Mouse (Mus musculus): ENCODE data around the gene Bpifb9a. TPM values are rescaled to one million over a fixed set of nuclear protein-coding genes. Genes with fewer than 3 reads are reported as not detected.

The Bpifb9a gene
- polyA plus RNA-seq (2015; fragmentation: Illumina TruSeq; extraction: RNeasy Lipid Tissue Mini Kit (QIAGEN cat#74804); ENCODE audit: insufficient read depth, low read depth, low replicate concordance) = not detected

GRCm38 (mm10) chr2:154257554-154257953 is at the start of gene Bpifb9a:
Gene Bpifb9a, plus strand, starts transcription at chr2:154257854.

GRCm38 (mm10) chr2:154223265-154223916 is 34.3 kb upstream of the Bpifb9a start, which contains the start of gene Bpifb5:
Gene Bpifb5, plus strand, starts transcription at chr2:154223742.

GRCm38 (mm10) chr2:154306927-154307326 is 49.3 kb downstream of the Bpifb9a start, which contains the start of gene Bpifb9b:
Gene Bpifb9b, plus strand, starts transcription at chr2:154307227.

Other genes with a start within 250 kb of the Bpifb9a start
- gene Bpifa2, start 249.6 kb upstream of the Bpifb9a start, polyA plus RNA-seq (2015; fragmentation: Illumina TruSeq; extraction: RNeasy Lipid Tissue Mini Kit (QIAGEN cat#74804); ENCODE audit: insufficient read depth, low read depth, low replicate concordance) = not detected
- gene Bpifa3, start 127.5 kb upstream of the Bpifb9a start, polyA plus RNA-seq (2015; fragmentation: Illumina TruSeq; extraction: RNeasy Lipid Tissue Mini Kit (QIAGEN cat#74804); ENCODE audit: insufficient read depth, low read depth, low replicate concordance) = not detected
- gene Bpifa1, start 115.0 kb upstream of the Bpifb9a start, polyA plus RNA-seq (2015; fragmentation: Illumina TruSeq; extraction: RNeasy Lipid Tissue Mini Kit (QIAGEN cat#74804); ENCODE audit: insufficient read depth, low read depth, low replicate concordance) = 0.79 TPM
- not detected for gene Bpifa5, start 95.2 kb upstream of the Bpifb9a start, polyA plus RNA-seq (2015; fragmentation: Illumina TruSeq; extraction: RNeasy Lipid Tissue Mini Kit (QIAGEN cat#74804); ENCODE audit: insufficient read depth, low read depth, low replicate concordance)
- gene Bpifb1, start 67.0 kb upstream of the Bpifb9a start, polyA plus RNA-seq (2015; fragmentation: Illumina TruSeq; extraction: RNeasy Lipid Tissue Mini Kit (QIAGEN cat#74804); ENCODE audit: insufficient read depth, low read depth, low replicate concordance) = not detected
- gene Bpifb5, start 34.1 kb upstream of the Bpifb9a start, polyA plus RNA-seq (2015; fragmentation: Illumina TruSeq; extraction: RNeasy Lipid Tissue Mini Kit (QIAGEN cat#74804); ENCODE audit: insufficient read depth, low read depth, low replicate concordance) = not detected
- not detected for gene Bpifb9b, start 49.4 kb downstream of the Bpifb9a start, polyA plus RNA-seq (2015; fragmentation: Illumina TruSeq; extraction: RNeasy Lipid Tissue Mini Kit (QIAGEN cat#74804); ENCODE audit: insufficient read depth, low read depth, low replicate concordance)
- 3.8 TPM for gene Cdk5rap1, start 115.2 kb downstream of the Bpifb9a start, polyA plus RNA-seq (2015; fragmentation: Illumina TruSeq; extraction: RNeasy Lipid Tissue Mini Kit (QIAGEN cat#74804); ENCODE audit: insufficient read depth, low read depth, low replicate concordance)
- gene Snta1, start 150.2 kb downstream of the Bpifb9a start, polyA plus RNA-seq (2015; fragmentation: Illumina TruSeq; extraction: RNeasy Lipid Tissue Mini Kit (QIAGEN cat#74804); ENCODE audit: insufficient read depth, low read depth, low replicate concordance) = 4.6 TPM
- gene Cbfa2t2, start 178.6 kb downstream of the Bpifb9a start, polyA plus RNA-seq (2015; fragmentation: Illumina TruSeq; extraction: RNeasy Lipid Tissue Mini Kit (QIAGEN cat#74804); ENCODE audit: insufficient read depth, low read depth, low replicate concordance) = 2.5 TPM

All from pancreas, adult 10 weeks (tissue).